Mouse (Mus musculus): ENCODE measurements around the gene Nsmce3.

DNA sequence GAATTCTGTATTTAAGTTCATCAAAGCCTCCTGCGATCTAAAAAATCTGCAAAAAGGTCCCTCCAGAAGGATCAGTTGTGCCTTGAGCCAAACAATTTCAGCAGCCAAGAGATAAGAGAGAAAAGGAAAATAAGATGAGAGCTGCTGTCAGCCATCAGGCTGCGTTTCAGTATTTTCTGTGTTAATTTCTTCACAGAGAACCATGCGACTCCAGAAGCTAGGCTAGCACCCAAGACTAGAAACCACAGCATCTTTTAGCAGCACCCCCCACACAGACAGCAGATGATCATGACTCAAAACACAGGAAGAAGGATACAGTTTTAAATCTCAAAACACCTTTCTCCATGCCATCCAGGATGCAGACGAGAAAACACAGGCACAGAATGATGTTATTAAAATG, 2.1 kb upstream of the Nsmce3 start:
- TF ChIP-seq CTCF (IDR thresholded peaks at IDR 0.05; ENCODE audit: insufficient read depth, low read depth, low read length) (no peak), POLR2A (IDR thresholded peaks at IDR 0.05; ENCODE audit: insufficient read depth, low read depth, low read length) (no peak)
